Mouse (Mus musculus) megakaryocyte-erythroid progenitor cell, adult 5 weeks (primary cell): Measurements from ENCODE around the gene Irf8. TPM values are rescaled to one million over a fixed set of nuclear protein-coding genes. Genes with fewer than 3 reads are reported as not detected.

Experiments used
- polyA plus RNA-seq: library from polyadenylated mRNA; stranded (reverse); fragments of >175 nt; gene quantifications from 2 replicates; pipeline ENCODE4 v1.2.3, GENCODE M21; 2012

Irf8 gene
- polyA plus RNA-seq = 281 and 497 TPM in 2 replicates

DNA sequence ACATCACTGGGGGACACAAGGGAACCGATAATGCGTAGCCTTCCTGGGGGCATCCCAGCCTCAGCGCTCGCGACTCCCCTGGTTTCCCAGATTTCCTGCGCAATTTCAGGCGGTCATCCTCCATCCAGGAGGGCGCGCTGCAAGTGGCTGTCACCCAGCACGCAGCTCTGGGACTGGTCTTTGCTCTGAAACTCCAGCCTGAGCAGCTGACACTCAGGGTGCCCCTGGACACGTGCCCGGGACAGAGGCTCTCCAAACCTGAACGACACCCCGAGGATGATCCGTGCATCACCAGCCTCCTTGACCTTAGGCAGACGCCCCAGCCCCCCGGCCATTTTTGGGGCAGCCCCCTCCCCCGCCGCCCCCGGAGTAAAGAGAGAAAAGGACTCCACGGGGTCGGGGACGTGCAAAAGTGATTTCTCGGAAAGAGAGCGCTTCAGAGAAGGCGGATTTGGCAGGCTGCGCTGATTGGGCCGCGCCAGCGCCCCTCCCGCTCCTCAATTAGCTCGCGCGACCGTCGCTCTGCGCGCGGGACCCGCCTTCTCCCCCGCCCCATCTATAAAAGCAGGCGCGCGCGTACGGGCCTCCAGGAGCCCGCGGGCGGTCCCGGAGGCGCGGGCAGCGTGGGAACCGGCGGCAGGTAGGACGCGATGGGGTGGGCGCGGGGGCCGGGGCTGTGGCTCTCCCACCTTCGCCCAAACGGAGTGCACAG lies at the start of gene Irf8:
Gene Irf8, plus strand, starts transcription at position 589 of the 712 bp plus-strand sequence.

Other genes with a start within 250 kb of the Irf8 start
- 60.6 and 64.5 TPM in 2 replicates for gene Gins2, start 147.1 kb upstream of the Irf8 start, polyA plus RNA-seq
- gene 1190005I06Rik, start 88.7 kb upstream of the Irf8 start, polyA plus RNA-seq = 0.63 and 1.3 TPM in 2 replicates
- 0.73 and 1.3 TPM in 2 replicates for gene Gm27021, start 68.3 kb upstream of the Irf8 start, polyA plus RNA-seq
- gene Cox4i1, start 68.1 kb upstream of the Irf8 start, polyA plus RNA-seq = 223 and 244 TPM in 2 replicates
- gene Emc8, start 67.8 kb upstream of the Irf8 start, polyA plus RNA-seq = 77.6 and 89.8 TPM in 2 replicates